Mouse (Mus musculus) embryonic facial prominence, embryonic 13.5 days (tissue): ENCODE measurements around the gene Gramd1b. TPM values are rescaled to one million over a fixed set of nuclear protein-coding genes. Genes with fewer than 3 reads are reported as not detected.

Source experiments
- ATAC-seq: fragments of 200-750 bp; cut with Nextera tagmentation; 2 replicates; pipeline ENCODE4 v1.8.0; 2017; ENCODE audit warnings: low read depth; ENCODE audit not compliant: insufficient number of reproducible peaks, insufficient read depth, low FRiP score, low TSS enrichment
- H3K27ac ChIP-seq: fragments of 300-500 bp; sonication (generic); 2 replicates; pipeline ENCODE4 v1.5.1; 2015; ENCODE audit warnings: moderate library complexity, mild to moderate bottlenecking, inconsistent platforms
- H3K27me3 ChIP-seq: fragments of 300-500 bp; sonication (generic); 2 replicates; pipeline ENCODE4 v1.6.1; 2015; ENCODE audit warnings: mild to moderate bottlenecking, inconsistent platforms
- H3K36me3 ChIP-seq: fragments of 300-500 bp; sonication (generic); 2 replicates; pipeline ENCODE4 v1.6.1; 2015; ENCODE audit warnings: mild to moderate bottlenecking, inconsistent platforms
- H3K4me1 ChIP-seq: fragments of 300-500 bp; sonication (generic); 2 replicates; pipeline ENCODE4 v1.6.1; 2015; ENCODE audit warnings: inconsistent platforms
- H3K4me2 ChIP-seq: fragments of 300-500 bp; sonication (generic); 2 replicates; pipeline ENCODE4 v1.6.1; 2015; ENCODE audit warnings: moderate library complexity, mild to moderate bottlenecking, inconsistent platforms
- H3K4me3 ChIP-seq: fragments of 300-500 bp; sonication (generic); 2 replicates; pipeline ENCODE4 v1.5.1; 2015; ENCODE audit warnings: mild to moderate bottlenecking, inconsistent platforms
- H3K9ac ChIP-seq: fragments of 300-500 bp; sonication (generic); 2 replicates; pipeline ENCODE4 v1.6.1; 2015; ENCODE audit warnings: mild to moderate bottlenecking, inconsistent platforms
- H3K9me3 ChIP-seq: fragments of 300-500 bp; sonication (generic); 2 replicates; pipeline ENCODE4 v1.6.1; 2016; ENCODE audit warnings: inconsistent platforms
- WGBS: fragments of 180-500 bp; shearing (Covaris S2); methylation state at CpG from one replicate; pipeline ENCODE4 v1.1.7; 2015; ENCODE audit warnings: mixed read lengths; 5-methylcytosine and 5-hydroxymethylcytosine counted together
- polyA plus RNA-seq: library from polyadenylated mRNA; unstranded; fragments of >200 nt; fragmentation: Nextera tagmentation; extraction: Ambion mirVana; gene quantifications from 2 replicates; pipeline ENCODE4 v1.2.1, GENCODE M21; 2015

Gramd1b gene
- polyA plus RNA-seq, 1 experiment from 2014 or later: 9.0 TPM

- no peak for ATAC-seq
- no peaks in the 10 kb centered on the region for H3K27me3 ChIP-seq
- H3K4me1 ChIP-seq: peaks cover 8% of the 10 kb centered on the region
- 78% methylated on average over 5 of the region's 5 CpGs for WGBS
- no peak overlapping the region for H3K27ac ChIP-seq
- H3K36me3 ChIP-seq: no peaks in the 10 kb centered on the region
- no peak overlapping the region for H3K4me2 ChIP-seq
- H3K9ac ChIP-seq: no peak overlapping the region
- H3K4me3 ChIP-seq: no peak overlapping the region
- H3K9me3 ChIP-seq: no peaks in the 10 kb centered on the region
Observed at GRCm38 (mm10) chr9:40405263-40405662, 125.9 kb downstream of the Gramd1b start.

GRCm38 (mm10) chr9:40404637-40405036, 126.5 kb downstream of the Gramd1b start:
- no peak for ATAC-seq
- H3K27me3 ChIP-seq: no peaks in the 10 kb centered on the region
- H3K4me3 ChIP-seq: no peak overlapping the region
- H3K9me3 ChIP-seq: no peaks in the 10 kb centered on the region
- H3K4me1 ChIP-seq: peaks cover 8% of the 10 kb centered on the region
- H3K9ac ChIP-seq: no peak overlapping the region
- H3K4me2 ChIP-seq: no peak overlapping the region
- no peaks in the 10 kb centered on the region for H3K36me3 ChIP-seq
- H3K27ac ChIP-seq: no peak overlapping the region
- 91% methylated on average over 11 of the region's 11 CpGs for WGBS

- ATAC-seq: no peak
- 81% methylated on average over 7 of the region's 7 CpGs for WGBS
- Histone ChIP-seq H3K4me3 (no peak overlapping the region), H3K4me2 (no peak overlapping the region), H3K27ac (no peak overlapping the region), H3K27me3 (no peaks in the 10 kb centered on the region), H3K4me1 (peaks cover 5% of the 10 kb centered on the region; the same call in 1 of the 2 replicates), H3K9me3 (no peaks in the 10 kb centered on the region), H3K9ac (no peak overlapping the region), H3K36me3 (no peaks in the 10 kb centered on the region)
Observed at GRCm38 (mm10) chr9:40403750-40404149, 127.4 kb downstream of the Gramd1b start.

- 94% methylated on average over 5 of the region's 5 CpGs for WGBS
- no peak for ATAC-seq
Observed at GRCm38 (mm10) chr9:40401818-40402217, 129.4 kb downstream of the Gramd1b start.

GRCm38 (mm10) chr9:40400854-40401253, 130.3 kb downstream of the Gramd1b start:
- Histone ChIP-seq H3K4me3 (no peak overlapping the region), H3K27me3 (no peaks in the 10 kb centered on the region), H3K36me3 (no peaks in the 10 kb centered on the region), H3K9ac (no peak overlapping the region), H3K27ac (no peak overlapping the region), H3K4me1 (peaks cover 1% of the 10 kb centered on the region; the same call in 1 of the 2 replicates), H3K9me3 (no peaks in the 10 kb centered on the region), H3K4me2 (no peak overlapping the region)
- ATAC-seq: no peak
- WGBS: 78% methylated on average over 9 of the region's 9 CpGs

More at GRCm38 (mm10) chr9:40401818-40402217, 129.4 kb downstream of the Gramd1b start:
- H3K9ac ChIP-seq: no peak overlapping the region
- H3K4me3 ChIP-seq: no peak overlapping the region
- H3K36me3 ChIP-seq: no peaks in the 10 kb centered on the region
- H3K9me3 ChIP-seq: no peaks in the 10 kb centered on the region
- H3K4me2 ChIP-seq: no peak overlapping the region
- H3K27me3 ChIP-seq: no peaks in the 10 kb centered on the region
- peaks cover 5% of the 10 kb centered on the region; the same call in 1 of the 2 replicates for H3K4me1 ChIP-seq
- no peak overlapping the region for H3K27ac ChIP-seq

GRCm38 (mm10) chr9:40400171-40400570, 131.0 kb downstream of the Gramd1b start:
- no peak for ATAC-seq

GRCm38 (mm10) chr9:40399359-40399932, 131.7 kb downstream of the Gramd1b start:
- H3K4me1 ChIP-seq: no peaks in the 10 kb centered on the region; the same call in 1 of the 2 replicates
- no peak overlapping the region for H3K4me2 ChIP-seq
- no peak overlapping the region for H3K4me3 ChIP-seq
- WGBS: 75% methylated on average over 6 of the region's 6 CpGs
- ATAC-seq: no peak
- H3K9ac ChIP-seq: no peak overlapping the region
- H3K36me3 ChIP-seq: no peaks in the 10 kb centered on the region
- H3K27me3 ChIP-seq: no peaks in the 10 kb centered on the region
- no peak overlapping the region for H3K27ac ChIP-seq
- no peaks in the 10 kb centered on the region for H3K9me3 ChIP-seq

More at GRCm38 (mm10) chr9:40400171-40400570, 131.0 kb downstream of the Gramd1b start:
- Histone ChIP-seq H3K36me3 (no peaks in the 10 kb centered on the region), H3K4me2 (no peak overlapping the region), H3K27ac (no peak overlapping the region), H3K9me3 (no peaks in the 10 kb centered on the region), H3K9ac (no peak overlapping the region), H3K4me1 (no peaks in the 10 kb centered on the region; the same call in 1 of the 2 replicates), H3K4me3 (no peak overlapping the region), H3K27me3 (no peaks in the 10 kb centered on the region)
- WGBS: 34% methylated on average over 2 of the region's 2 CpGs

GRCm38 (mm10) chr9:40397471-40398245, 133.5 kb downstream of the Gramd1b start:
- Histone ChIP-seq H3K4me3 (no peak overlapping the region), H3K36me3 (no peaks in the 10 kb centered on the region), H3K4me1 (peaks cover 2% of the 10 kb centered on the region; the same call in 1 of the 2 replicates), H3K4me2 (no peak overlapping the region), H3K27ac (no peak overlapping the region), H3K27me3 (no peaks in the 10 kb centered on the region), H3K9me3 (no peaks in the 10 kb centered on the region), H3K9ac (no peak overlapping the region)
- ATAC-seq: no peak
- 69% methylated on average over 7 of the region's 7 CpGs for WGBS

- peak overlapping the region; percentile 49 for H3K4me2 ChIP-seq
- 30% methylated on average over 2 of the region's 2 CpGs for WGBS
- no peak overlapping the region for H3K27ac ChIP-seq
Observed at GRCm38 (mm10) chr9:40397036-40397435, 134.1 kb downstream of the Gramd1b start.

GRCm38 (mm10) chr9:40396171-40396570, 135.0 kb downstream of the Gramd1b start:
- Histone ChIP-seq H3K27me3 (no peaks in the 10 kb centered on the region), H3K27ac (no peak overlapping the region), H3K9me3 (no peaks in the 10 kb centered on the region), H3K4me1 (peaks cover 15% of the 10 kb centered on the region), H3K36me3 (no peaks in the 10 kb centered on the region), H3K9ac (no peak overlapping the region), H3K4me2 (no peak overlapping the region), H3K4me3 (no peak overlapping the region)
- no peak for ATAC-seq
- WGBS: 79% methylated on average over 2 of the region's 2 CpGs

More at GRCm38 (mm10) chr9:40397036-40397435, 134.1 kb downstream of the Gramd1b start:
- ATAC-seq: no peak
- no peaks in the 10 kb centered on the region for H3K36me3 ChIP-seq
- H3K4me1 ChIP-seq: peaks cover 8% of the 10 kb centered on the region
- H3K27me3 ChIP-seq: no peaks in the 10 kb centered on the region
- no peaks in the 10 kb centered on the region for H3K9me3 ChIP-seq
- no peak overlapping the region for H3K9ac ChIP-seq
- H3K4me3 ChIP-seq: peak overlapping the region; percentile 28

GRCm38 (mm10) chr9:40391852-40392695, 139.1 kb downstream of the Gramd1b start:
- 20% methylated on average over 20 of the region's 20 CpGs for WGBS
- Histone ChIP-seq H3K36me3 (no peaks in the 10 kb centered on the region), H3K27ac (peak overlapping the region; percentile 13; the same call in 1 of the 2 replicates), H3K4me3 (peak overlapping the region; percentile 27), H3K27me3 (no peaks in the 10 kb centered on the region), H3K4me2 (peak overlapping the region; percentile 52), H3K4me1 (peaks cover 18% of the 10 kb centered on the region), H3K9ac (peak overlapping the region; percentile 51; the same call in 1 of the 2 replicates), H3K9me3 (no peaks in the 10 kb centered on the region)
- peak; percentile 78 for ATAC-seq
